Mouse (Mus musculus): ENCODE results near the gene Tuba3a. TPM values are rescaled to one million over a fixed set of nuclear protein-coding genes. Genes with fewer than 3 reads are reported as not detected.

Tuba3a gene
- total and polyA plus RNA-seq, 2 experiments, result not detected

DNA sequence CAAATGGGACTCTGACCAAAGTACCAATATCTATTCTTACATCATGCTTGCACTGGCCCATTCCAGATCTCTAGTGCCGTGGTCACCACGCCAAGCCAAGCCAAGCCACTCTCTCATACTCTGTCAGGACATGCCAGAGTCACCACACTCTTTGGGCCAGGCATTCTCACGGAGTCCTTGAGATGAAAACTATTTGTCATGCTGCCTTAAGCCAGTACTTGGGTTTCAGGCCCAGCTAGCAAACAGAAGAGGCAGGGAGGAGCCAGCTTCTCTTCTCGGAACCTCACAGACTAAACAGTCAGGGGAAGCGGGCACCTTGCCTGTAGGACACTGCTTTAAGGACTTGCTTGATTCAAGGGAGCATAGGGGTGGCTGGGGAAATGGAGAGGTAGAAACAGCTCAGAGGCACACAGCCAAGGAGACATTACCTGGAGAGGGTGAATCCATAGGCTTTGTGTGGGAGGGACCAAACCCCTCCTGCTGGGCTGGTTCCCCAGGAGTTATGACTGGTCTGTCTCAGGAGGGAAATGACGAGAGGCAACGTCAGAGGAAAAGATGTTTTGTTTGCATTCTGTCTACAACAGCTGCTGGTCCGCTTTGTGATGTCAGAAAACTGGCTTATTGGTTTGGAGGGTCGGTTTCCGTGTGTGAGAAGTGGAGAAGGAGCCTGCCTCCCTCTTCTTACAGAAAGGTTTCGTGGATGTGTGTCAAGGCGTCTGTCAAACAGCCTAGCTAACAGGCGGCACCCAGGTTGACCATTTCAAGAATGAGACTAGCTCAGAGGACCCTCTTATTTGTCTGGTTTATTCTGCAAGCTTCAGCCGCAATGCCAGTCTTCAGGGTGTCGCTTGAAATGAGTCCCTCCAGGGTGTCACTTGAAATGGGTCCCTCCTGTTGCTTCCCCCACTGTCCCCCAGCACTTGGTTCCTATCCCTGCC, 33.4 kb upstream of the Tuba3a start:
- Histone ChIP-seq H3K36me3 (ENCODE audit: control insufficient read depth, insufficient read depth, low read length) (peaks cover 2% of the 10 kb centered on the region; the same call in 1 of the 2 replicates), H3K4me3 (ENCODE audit: insufficient read depth, low read depth, low read length) (no peak overlapping the region), H3K79me2 (ENCODE audit: control insufficient read depth, insufficient read depth, low read length) (no peaks in the 10 kb centered on the region), H3K4me1 (ENCODE audit: control insufficient read depth, insufficient read depth, low read length) (peaks cover 14% of the 10 kb centered on the region), H3K27ac (replicated peaks; ENCODE audit: insufficient read depth, low read depth, low read length) (0 out of 2 replicates have a peak overlapping the region, but pooled peaks have one; percentile 7), H3K9ac (ENCODE audit: low read depth, low read length) (0 out of 2 replicates have a peak overlapping the region, but pooled peaks have one; percentile 19), H3K27me3 (ENCODE audit: control insufficient read depth, insufficient read depth, low read length) (no peaks in the 10 kb centered on the region)
- WGBS, result 65% methylated on average over 15 of the region's 15 CpGs
- TF ChIP-seq POLR2A (IDR thresholded peaks at IDR 0.05; ENCODE audit: extremely low read depth, insufficient read depth, low read length), result no peak
- no peak for TF ChIP-seq CTCF (IDR thresholded peaks at IDR 0.05; ENCODE audit: low read depth, low read length)
- peak; percentile 79 for DNase-seq (ENCODE audit: extremely low read depth, low read depth, low spot score)

DNA sequence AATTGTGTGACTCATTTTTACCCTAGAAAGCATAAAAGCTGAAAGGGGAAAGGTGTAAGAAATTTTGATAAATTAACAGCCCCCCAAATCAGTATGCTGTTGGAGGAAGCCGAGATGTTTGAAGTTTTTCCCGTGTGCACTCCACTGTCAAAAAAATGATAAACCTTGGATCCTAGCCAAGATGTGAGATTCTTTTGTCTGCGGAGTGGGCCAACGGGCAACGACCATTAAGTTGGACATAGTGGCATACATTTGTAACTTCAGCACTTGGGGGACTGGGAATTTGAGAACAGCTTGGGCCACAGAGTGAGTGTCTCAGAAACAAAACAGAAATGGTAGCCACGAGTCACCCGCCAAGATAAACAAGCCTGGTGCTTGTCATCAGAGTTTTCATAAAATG, 31.2 kb upstream of the Tuba3a start:
- Histone ChIP-seq H3K36me3 (ENCODE audit: control insufficient read depth, insufficient read depth, low read length) (no peaks in the 10 kb centered on the region), H3K9ac (ENCODE audit: low read depth, low read length) (no peak overlapping the region), H3K4me1 (ENCODE audit: control insufficient read depth, insufficient read depth, low read length) (peaks cover 22% of the 10 kb centered on the region), H3K27ac (replicated peaks; ENCODE audit: insufficient read depth, low read depth, low read length) (no peak overlapping the region), H3K4me3 (ENCODE audit: insufficient read depth, low read depth, low read length) (no peak overlapping the region), H3K27me3 (ENCODE audit: control insufficient read depth, insufficient read depth, low read length) (no peaks in the 10 kb centered on the region), H3K79me2 (ENCODE audit: control insufficient read depth, insufficient read depth, low read length) (peaks cover 3% of the 10 kb centered on the region; the same call in 1 of the 2 replicates)
- TF ChIP-seq POLR2A (IDR thresholded peaks at IDR 0.05; ENCODE audit: extremely low read depth, insufficient read depth, low read length) (no peak), CTCF (IDR thresholded peaks at IDR 0.05; ENCODE audit: low read depth, low read length) (no peak)
- 75% methylated on average over 7 of the region's 7 CpGs for WGBS
- DNase-seq (ENCODE audit: extremely low read depth, low read depth, low spot score), result no peak

DNA sequence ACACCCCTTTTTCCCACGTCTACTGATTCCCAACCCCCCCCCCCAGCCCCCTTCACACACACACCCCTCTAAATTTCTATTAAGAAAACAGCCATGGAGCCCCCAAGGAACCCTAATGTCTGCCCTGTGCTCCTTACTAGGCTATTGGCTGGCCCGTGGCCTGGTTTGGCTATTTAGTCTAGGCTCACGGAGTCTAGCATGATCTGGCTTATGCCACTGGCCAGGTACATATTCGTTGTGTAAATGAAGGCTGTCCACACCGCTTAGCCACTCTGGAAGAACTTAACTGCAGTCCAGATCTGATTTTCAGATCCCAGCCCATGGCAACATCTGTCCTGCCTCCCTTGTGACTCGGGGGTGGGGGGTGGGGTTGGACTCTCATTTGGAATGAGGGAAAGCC, 28.9 kb upstream of the Tuba3a start:
- Histone ChIP-seq H3K36me3 (ENCODE audit: control insufficient read depth, insufficient read depth, low read length) (peaks cover 9% of the 10 kb centered on the region; the same call in 1 of the 2 replicates), H3K4me1 (ENCODE audit: control insufficient read depth, insufficient read depth, low read length) (peaks cover 34% of the 10 kb centered on the region), H3K27me3 (ENCODE audit: control insufficient read depth, insufficient read depth, low read length) (no peaks in the 10 kb centered on the region), H3K27ac (replicated peaks; ENCODE audit: insufficient read depth, low read depth, low read length) (no peak overlapping the region), H3K4me3 (ENCODE audit: insufficient read depth, low read depth, low read length) (no peak overlapping the region), H3K79me2 (ENCODE audit: control insufficient read depth, insufficient read depth, low read length) (peaks cover 11% of the 10 kb centered on the region; the same call in 1 of the 2 replicates), H3K9ac (ENCODE audit: low read depth, low read length) (no peak overlapping the region)
- no peak for TF ChIP-seq CTCF (IDR thresholded peaks at IDR 0.05; ENCODE audit: low read depth, low read length)
- no peak for TF ChIP-seq POLR2A (IDR thresholded peaks at IDR 0.05; ENCODE audit: extremely low read depth, insufficient read depth, low read length)
- 29% methylated on average over 6 of the region's 6 CpGs for WGBS
- DNase-seq (ENCODE audit: extremely low read depth, low read depth, low spot score), result peak; percentile 79

DNA sequence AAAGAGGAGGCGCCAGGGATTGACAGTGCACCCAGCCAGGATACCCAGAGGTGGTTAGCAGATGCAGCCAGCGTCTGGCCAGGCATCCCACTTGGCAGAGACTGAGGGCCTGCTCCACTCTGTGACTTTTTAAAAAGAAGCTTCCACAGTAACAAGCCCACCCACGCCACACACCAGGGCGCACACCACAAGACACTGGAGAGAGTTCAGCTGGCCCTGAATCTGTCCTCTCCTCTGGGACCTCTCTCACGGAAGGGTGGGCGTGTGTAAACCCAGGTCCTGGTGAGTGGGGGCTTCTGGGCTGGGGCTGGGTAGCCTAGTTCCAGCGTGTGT, 28.4 kb upstream of the Tuba3a start:
- peaks cover 11% of the 10 kb centered on the region; the same call in 1 of the 2 replicates for H3K79me2 ChIP-seq (ENCODE audit: control insufficient read depth, insufficient read depth, low read length)
- H3K4me3 ChIP-seq (ENCODE audit: insufficient read depth, low read depth, low read length), result peak overlapping the region; percentile 56
- H3K9ac ChIP-seq (ENCODE audit: low read depth, low read length), result peak overlapping the region; percentile 74
- 49% methylated on average over 7 of the region's 7 CpGs for WGBS
- H3K27ac ChIP-seq (replicated peaks; ENCODE audit: insufficient read depth, low read depth, low read length), result peak overlapping the region; percentile 81
- no peaks in the 10 kb centered on the region for H3K27me3 ChIP-seq (ENCODE audit: control insufficient read depth, insufficient read depth, low read length)
- TF ChIP-seq POLR2A (IDR thresholded peaks at IDR 0.05; ENCODE audit: extremely low read depth, insufficient read depth, low read length), result no peak
- no peak for TF ChIP-seq CTCF (IDR thresholded peaks at IDR 0.05; ENCODE audit: low read depth, low read length)
- H3K4me1 ChIP-seq (ENCODE audit: control insufficient read depth, insufficient read depth, low read length), result peaks cover 35% of the 10 kb centered on the region
- peaks cover 9% of the 10 kb centered on the region; the same call in 1 of the 2 replicates for H3K36me3 ChIP-seq (ENCODE audit: control insufficient read depth, insufficient read depth, low read length)
- DNase-seq (ENCODE audit: extremely low read depth, low read depth, low spot score), result no peak

DNA sequence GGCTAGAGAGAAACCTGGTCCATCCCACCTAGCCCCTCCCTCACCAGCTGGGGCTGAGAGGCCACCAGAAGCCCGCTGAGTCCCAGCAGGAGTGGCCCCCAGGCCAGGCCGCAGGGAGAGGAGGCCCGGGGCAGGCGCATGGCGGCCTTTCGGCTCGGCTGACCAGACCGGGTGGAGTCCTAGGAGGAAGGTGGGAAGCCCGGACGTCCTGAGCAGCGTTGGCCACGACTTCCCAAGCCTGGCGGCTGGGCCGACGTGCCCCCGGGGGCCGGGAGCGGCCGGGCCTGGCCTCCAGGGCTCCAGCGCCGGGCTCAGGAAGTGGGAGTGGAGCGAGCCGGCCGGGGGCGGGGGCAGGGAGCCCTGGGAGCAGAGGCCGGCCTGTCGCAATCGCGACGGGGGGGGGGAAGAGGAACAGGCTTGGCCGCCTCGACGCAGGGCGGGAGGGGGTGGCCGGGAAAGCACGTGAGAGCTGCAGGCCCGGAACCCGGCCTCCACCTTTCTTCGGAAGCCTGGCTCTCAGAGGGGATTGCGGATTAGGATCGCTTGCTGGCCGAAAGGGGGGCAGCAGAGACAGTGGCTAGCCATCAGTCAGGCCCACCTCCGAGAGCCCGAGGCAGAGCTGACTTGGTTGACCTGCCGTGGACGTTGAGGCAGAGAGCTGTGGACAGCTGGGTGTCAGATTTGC, 27.8 kb upstream of the Tuba3a start, which contains the start of gene Ltbr:
Gene Ltbr, minus strand, starts transcription at position 340 of the 685 bp plus-strand sequence.
- WGBS, result 2% methylated on average over 45 of the region's 46 CpGs
- H3K27ac ChIP-seq (replicated peaks; ENCODE audit: insufficient read depth, low read depth, low read length), result peak within 1 kb of the TSS; percentile 92

More for the DNA sequence above, 27.8 kb upstream of the Tuba3a start, which contains the start of gene Ltbr:
- Histone ChIP-seq H3K4me3 (ENCODE audit: insufficient read depth, low read depth, low read length) (peak within 1 kb of the TSS; percentile 80), H3K9ac (ENCODE audit: low read depth, low read length) (peak within 1 kb of the TSS; percentile 91), H3K27me3 (ENCODE audit: control insufficient read depth, insufficient read depth, low read length) (no peaks in the 10 kb centered on the region), H3K36me3 (ENCODE audit: control insufficient read depth, insufficient read depth, low read length) (peaks cover 9% of the 10 kb centered on the region; the same call in 1 of the 2 replicates), H3K4me1 (ENCODE audit: control insufficient read depth, insufficient read depth, low read length) (peaks cover 33% of the 10 kb centered on the region), H3K79me2 (ENCODE audit: control insufficient read depth, insufficient read depth, low read length) (peaks cover 11% of the 10 kb centered on the region; the same call in 1 of the 2 replicates)
- TF ChIP-seq CTCF (IDR thresholded peaks at IDR 0.05; ENCODE audit: low read depth, low read length), result no peak
- peak; percentile 69; the same call in 1 of the 2 replicates for TF ChIP-seq POLR2A (IDR thresholded peaks at IDR 0.05; ENCODE audit: extremely low read depth, insufficient read depth, low read length)
- DNase-seq (ENCODE audit: extremely low read depth, low read depth, low spot score), result peak; percentile 74
